Mouse (Mus musculus) spleen, adult 2 months (tissue): ENCODE data around the gene Fbxo7. TPM values are rescaled to one million over a fixed set of nuclear protein-coding genes. Genes with fewer than 3 reads are reported as not detected.

ENCODE experiments used
- DNase-seq, 2 experiments: peaks; one replicate each; pipeline versions ENCODE4 v3.0.0 to v3.0.0-alpha.2; 2012 to 2021; ENCODE audit warnings: low spot score in 2 of 2, low read depth in 1 of 2
- H3K27ac ChIP-seq: fragments of 200-500 bp; 2 replicates; pipeline ENCODE4 v1.5.1; 2012; ENCODE audit warnings: low read length, inconsistent platforms; ENCODE audit not compliant: insufficient read depth
- H3K27me3 ChIP-seq: fragments of 200-500 bp; 2 replicates; pipeline ENCODE4 v1.6.1; 2012; ENCODE audit warnings: mild to moderate bottlenecking, moderate library complexity, low read length, inconsistent platforms; ENCODE audit not compliant: control insufficient read depth, insufficient read depth
- H3K36me3 ChIP-seq: fragments of 200-500 bp; 2 replicates; pipeline ENCODE4 v1.6.1; 2012; ENCODE audit warnings: mild to moderate bottlenecking, low read length, inconsistent platforms; ENCODE audit not compliant: control insufficient read depth, insufficient read depth
- H3K4me1 ChIP-seq: fragments of 200-500 bp; 2 replicates; pipeline ENCODE4 v1.6.1; 2011; ENCODE audit warnings: inconsistent platforms; ENCODE audit not compliant: control insufficient read depth, insufficient read depth, insufficient read length
- H3K4me3 ChIP-seq: fragments of 200-500 bp; 2 replicates; pipeline ENCODE4 v1.5.1; 2011; ENCODE audit warnings: mild to moderate bottlenecking, inconsistent platforms; ENCODE audit not compliant: insufficient read depth, insufficient read length; ENCODE audit errors: extremely low read depth
- CTCF ChIP-seq: fragments of 200-500 bp; IDR thresholded peaks from 2 replicates; pipeline ENCODE4 v1.5.1; 2011; ENCODE audit warnings: mild to moderate bottlenecking, inconsistent platforms; ENCODE audit not compliant: insufficient read depth, insufficient read length, insufficient replicate concordance; ENCODE audit errors: extremely low read depth
- POLR2A ChIP-seq: fragments of 200-500 bp; IDR thresholded peaks from 2 replicates; pipeline ENCODE4 v1.6.1; 2011; ENCODE audit warnings: low read depth, low read length, inconsistent platforms
- WGBS: fragments of 180-500 bp; shearing (Covaris S2); methylation state at CpG from one replicate; pipeline ENCODE4 v1.1.7; 2018; 5-methylcytosine and 5-hydroxymethylcytosine counted together
- polyA plus RNA-seq: library from polyadenylated mRNA; depleted of rRNA; stranded (reverse); fragments of >200 nt; gene quantifications from 2 replicates; pipeline ENCODE4 v1.2.3, GENCODE M21; 2012

The Fbxo7 gene
- polyA plus RNA-seq, 1 experiment = 26.2 TPM

DNA sequence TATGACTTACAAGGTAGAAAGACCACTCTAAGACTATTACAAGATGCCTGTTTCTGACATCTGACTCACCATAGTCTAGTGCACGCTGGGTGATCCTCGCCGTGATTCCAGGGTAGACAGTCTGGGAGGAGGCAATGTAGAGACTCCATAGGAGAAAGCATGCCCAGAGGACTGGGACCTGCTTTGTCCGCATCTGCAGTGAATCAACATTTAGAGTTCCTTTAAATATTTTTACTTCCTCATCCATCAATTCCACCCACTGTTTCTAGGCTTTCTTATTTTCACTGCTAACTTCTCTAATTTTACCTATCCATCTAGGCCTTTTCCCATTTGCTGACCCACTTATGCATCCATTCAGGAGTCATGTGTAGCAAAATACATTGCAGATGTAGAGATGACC, 21.3 kb upstream of the Fbxo7 start:
- H3K4me3 ChIP-seq = no peak overlapping the region
- no peak for DNase-seq
- no peak overlapping the region for H3K27ac ChIP-seq
- WGBS = 89% methylated on average over 4 of the region's 4 CpGs
- no peaks in the 10 kb centered on the region for H3K36me3 ChIP-seq
- no peaks in the 10 kb centered on the region for H3K27me3 ChIP-seq
- no peaks in the 10 kb centered on the region for H3K4me1 ChIP-seq
- TF ChIP-seq POLR2A (no peak), CTCF (no peak)

DNA sequence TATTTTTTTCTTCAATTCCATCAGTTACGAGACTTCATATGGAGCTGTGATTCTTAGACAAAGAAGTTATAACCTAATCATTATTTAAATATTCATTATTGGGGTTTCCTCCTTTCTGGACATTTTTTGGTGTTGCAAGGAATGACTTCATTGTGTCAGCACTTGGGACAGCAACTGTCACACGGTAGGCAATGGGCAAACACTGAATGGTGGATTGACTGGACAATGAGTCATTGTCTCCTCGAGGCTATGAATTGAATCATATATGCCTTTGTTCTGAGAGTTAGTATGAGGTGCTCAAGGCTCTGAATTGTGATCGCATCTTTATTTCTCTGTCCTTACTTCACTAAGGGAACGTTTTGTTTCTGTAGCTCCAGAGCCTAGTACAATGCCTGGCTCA, 15.3 kb upstream of the Fbxo7 start:
- H3K4me1 ChIP-seq = no peaks in the 10 kb centered on the region
- H3K36me3 ChIP-seq = no peaks in the 10 kb centered on the region
- 88% methylated on average over 5 of the region's 5 CpGs for WGBS
- no peaks in the 10 kb centered on the region for H3K27me3 ChIP-seq
- no peak for TF ChIP-seq CTCF
- no peak for TF ChIP-seq POLR2A
- no peak overlapping the region for H3K27ac ChIP-seq
- no peak overlapping the region for H3K4me3 ChIP-seq
- DNase-seq = no peak

DNA sequence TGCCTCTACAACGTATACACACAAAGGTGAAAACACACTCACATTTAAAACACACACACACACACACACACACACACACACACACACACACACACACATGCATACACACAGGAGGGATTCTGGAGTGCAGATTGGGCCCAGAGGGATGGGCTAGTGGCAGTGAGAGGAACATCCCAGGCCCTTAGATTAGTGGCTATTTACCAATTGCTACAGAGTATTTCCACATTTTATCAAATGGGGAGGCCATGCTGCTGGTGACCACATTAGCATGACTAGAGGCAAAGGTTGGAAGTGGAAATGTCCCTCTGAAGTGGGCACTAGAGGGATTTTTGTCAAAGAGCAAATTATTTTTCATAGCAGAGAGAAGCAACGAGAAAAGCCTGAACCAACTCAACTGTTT, 12.1 kb upstream of the Fbxo7 start:
- Histone ChIP-seq H3K4me3 (no peak overlapping the region), H3K4me1 (no peaks in the 10 kb centered on the region), H3K27me3 (no peaks in the 10 kb centered on the region), H3K36me3 (no peaks in the 10 kb centered on the region), H3K27ac (no peak overlapping the region)
- 89% methylated on average over 2 of the region's 2 CpGs for WGBS
- TF ChIP-seq CTCF (no peak), POLR2A (no peak)
- DNase-seq = no peak

DNA sequence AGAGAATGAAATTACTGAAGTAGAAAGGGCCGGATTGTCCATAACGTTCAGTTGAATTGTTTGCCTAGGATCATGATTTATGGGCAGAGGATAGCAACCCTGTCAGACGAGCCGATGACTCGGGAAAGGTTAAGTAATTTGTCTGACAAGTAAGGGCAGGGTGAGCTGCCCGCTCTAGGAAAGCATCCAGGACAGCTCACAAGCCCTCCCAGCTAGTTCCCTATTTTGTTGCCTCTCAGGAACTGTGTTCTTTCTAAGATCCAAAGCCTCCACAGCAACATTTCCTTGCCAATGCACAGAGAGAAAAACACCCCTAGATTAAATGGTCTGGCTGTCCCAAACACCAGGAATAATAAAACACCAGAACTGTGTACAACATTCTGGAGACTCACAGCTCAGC, 11.1 kb upstream of the Fbxo7 start:
- DNase-seq = no peak
- WGBS = 30% methylated on average over 6 of the region's 6 CpGs
- Histone ChIP-seq H3K27me3 (no peaks in the 10 kb centered on the region), H3K4me1 (no peaks in the 10 kb centered on the region), H3K4me3 (no peak overlapping the region), H3K36me3 (no peaks in the 10 kb centered on the region), H3K27ac (no peak overlapping the region)
- no peak for TF ChIP-seq POLR2A

DNA sequence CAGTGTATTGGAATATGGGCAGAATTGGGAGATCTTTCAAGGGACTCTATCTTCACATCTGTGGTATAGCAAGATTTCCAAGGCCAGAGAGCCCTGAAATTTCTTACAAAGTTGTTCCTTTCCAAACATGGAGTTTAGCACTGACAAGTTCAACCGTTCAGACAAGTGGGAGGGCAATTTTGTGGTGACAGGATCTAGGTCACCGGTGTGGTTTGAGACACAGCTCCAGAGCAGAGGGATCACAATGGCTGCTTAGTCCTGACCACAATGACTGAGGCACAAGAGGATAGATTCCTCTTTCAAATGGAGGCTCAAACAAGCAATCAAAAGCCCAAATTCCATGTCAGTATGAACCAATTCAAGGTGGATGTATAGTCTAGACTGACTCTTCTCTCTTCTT, 10.6 kb upstream of the Fbxo7 start:
- 11% methylated on average over 2 of the region's 2 CpGs for WGBS
- Histone ChIP-seq H3K4me3 (no peak overlapping the region), H3K36me3 (no peaks in the 10 kb centered on the region), H3K27ac (no peak overlapping the region), H3K4me1 (no peaks in the 10 kb centered on the region), H3K27me3 (no peaks in the 10 kb centered on the region)
- no peak for DNase-seq
- no peak for TF ChIP-seq POLR2A
- TF ChIP-seq CTCF = no peak

DNA sequence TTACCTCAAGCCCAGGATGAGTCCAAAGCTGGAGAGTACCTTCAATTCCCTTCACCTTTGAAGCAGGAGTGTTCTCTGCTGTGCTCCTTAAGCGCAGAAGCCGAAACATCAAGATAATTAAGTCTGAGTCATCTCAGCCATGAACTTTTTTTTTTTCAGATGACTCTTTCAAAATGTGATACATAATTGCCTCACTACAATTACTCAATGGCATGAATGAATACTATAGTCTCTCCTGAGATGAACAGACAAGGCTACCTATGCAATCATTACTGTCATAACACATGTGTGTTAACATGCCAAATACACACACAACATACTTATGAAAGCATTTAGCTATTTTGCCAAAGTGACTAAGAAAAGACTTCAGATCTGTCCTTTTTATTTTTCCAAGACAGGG, 10.0 kb upstream of the Fbxo7 start, which contains the start of gene Bpifc:
TSS of gene Bpifc (minus strand) at position 115 of the 400 bp plus-strand sequence.
- Histone ChIP-seq H3K36me3 (no peaks in the 10 kb centered on the region), H3K27ac (no peak within 1 kb of the TSS), H3K27me3 (no peaks in the 10 kb centered on the region), H3K4me1 (no peaks in the 10 kb centered on the region), H3K4me3 (no peak within 1 kb of the TSS)
- DNase-seq = no peak
- 75% methylated on average over 2 of the region's 2 CpGs for WGBS
- no peak for TF ChIP-seq POLR2A
- TF ChIP-seq CTCF = no peak

DNA sequence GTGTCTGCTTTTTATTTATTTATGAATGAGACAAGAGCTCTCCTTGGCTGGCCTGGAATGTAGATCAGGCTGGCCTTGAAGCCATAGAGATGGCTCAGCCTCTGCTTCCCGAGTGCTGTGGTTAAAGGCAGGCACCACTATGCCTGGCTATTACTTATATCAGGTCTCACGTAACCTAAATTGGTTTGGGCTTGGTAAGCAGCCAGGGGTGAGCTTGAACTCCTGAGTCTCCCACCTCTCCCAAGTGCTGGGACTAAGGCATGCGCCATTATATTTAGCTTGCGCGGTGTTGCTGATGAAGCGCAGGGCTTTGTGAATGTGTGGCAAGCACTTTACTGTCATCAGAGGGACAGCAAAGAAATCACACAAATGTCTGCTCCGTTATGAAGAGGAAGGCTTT, 4.0 kb upstream of the Fbxo7 start:
- no peak overlapping the region for H3K4me3 ChIP-seq
- H3K4me1 ChIP-seq = no peaks in the 10 kb centered on the region
- no peak overlapping the region for H3K27ac ChIP-seq
- H3K36me3 ChIP-seq = no peaks in the 10 kb centered on the region
- no peaks in the 10 kb centered on the region for H3K27me3 ChIP-seq
- TF ChIP-seq POLR2A (no peak), CTCF (no peak)
- 94% methylated on average over 7 of the region's 7 CpGs for WGBS
- DNase-seq = no peak

DNA sequence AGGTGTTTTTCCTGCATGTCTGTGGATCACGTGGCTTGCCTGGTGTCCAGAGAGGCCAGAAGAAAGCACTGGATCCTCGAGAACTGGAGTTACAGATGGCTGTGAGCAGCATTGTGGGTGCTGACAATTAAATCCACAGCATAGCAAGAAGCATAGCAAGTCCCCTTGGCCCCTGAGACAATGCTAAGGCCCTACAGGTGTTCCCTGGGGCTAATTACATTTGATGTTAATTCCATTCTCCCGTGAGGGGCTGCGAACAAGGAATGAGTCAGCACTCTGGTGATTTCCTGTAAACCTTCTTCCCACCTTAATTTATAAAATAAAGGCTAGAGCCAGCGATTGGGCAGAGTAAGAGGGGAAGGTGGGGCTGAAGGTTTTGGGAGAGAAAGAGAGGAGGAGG, 3.0 kb upstream of the Fbxo7 start:
- H3K4me3 ChIP-seq = no peak overlapping the region
- H3K27me3 ChIP-seq = no peaks in the 10 kb centered on the region
- 49% methylated on average over 5 of the region's 5 CpGs for WGBS
- TF ChIP-seq CTCF = no peak
- no peak for TF ChIP-seq POLR2A
- no peak for DNase-seq
- no peak overlapping the region for H3K27ac ChIP-seq
- no peaks in the 10 kb centered on the region for H3K36me3 ChIP-seq
- no peaks in the 10 kb centered on the region for H3K4me1 ChIP-seq
